In the genomic region with DNA sequence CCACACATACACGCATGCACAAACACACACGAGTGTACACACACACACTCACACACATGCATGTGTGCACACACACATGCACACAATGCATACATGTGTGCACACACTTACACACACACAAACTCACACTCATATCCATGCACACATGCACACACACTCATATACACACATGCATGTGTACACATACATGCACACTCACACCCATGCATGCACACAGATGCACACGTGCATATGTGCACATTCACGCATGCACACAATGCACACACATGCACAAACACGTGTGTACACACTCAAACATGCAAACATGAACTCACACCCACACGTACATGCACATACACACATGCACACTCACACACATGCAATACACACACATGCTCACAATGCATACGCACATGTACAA, we compare ENCODE assay signal across 24 mouse cellular contexts. TPM values are rescaled to one million over a fixed set of nuclear protein-coding genes. Genes with fewer than 3 reads are reported as not detected.
A peak's percentile ranks its signal among the peaks of the same experiment; 100 is the strongest.
DNase-seq lines count a peak whose midpoint lies in the region; ATAC-seq and TF ChIP-seq lines count a peak whose summit lies in the region.
"Had no signal": no experiment of that assay in that cellular context is flagged by ENCODE, and none has a peak within 500 bp of the region (broad histone marks: within the 10 kb centered on the region; RNA-seq: fewer than 3 reads in every experiment).

No protein-coding gene starts in this region.

- no peak for TF ChIP-seq POLR2A in MEL (IDR thresholded peaks at IDR 0.05; ENCODE audit: control insufficient read depth in 1 of 2, insufficient read depth in 1 of 2, low read depth in 1 of 2, low read length in 2 of 2, poor library complexity in 1 of 2)

- peaks cover 14% of the 10 kb centered on the region for H3K9me3 ChIP-seq in megakaryocyte, embryonic 14.5 days
- no peaks in the 10 kb centered on the region for H3K9me3 ChIP-seq in MEL (replicated peaks; ENCODE audit: insufficient read depth, low read length)

- no peaks in the 10 kb centered on the region for H3K36me3 ChIP-seq in megakaryocyte, embryonic 14.5 days (replicated peaks; ENCODE audit: low read length)
- peaks cover 0 to 6% of the 10 kb centered on the region in 2 experiments; a peak in 2 of 4 replicates for H3K36me3 ChIP-seq in MEL (ENCODE audit: control insufficient read depth in 1 of 2, insufficient read depth in 2 of 2, low read length in 2 of 2)
- H3K36me3 ChIP-seq: G1E had no signal

- H3K27ac ChIP-seq in layer of hippocampus, adult 2 months, result peak overlapping the region; percentile 77
- H3K27ac ChIP-seq in MEL (ENCODE audit: control insufficient read depth, low read depth, low read length), result no peak overlapping the region

- no peak for ATAC-seq in megakaryocyte, adult 5-6 weeks (ENCODE audit: poor library complexity, severe bottlenecking)
- ATAC-seq: activated CD4-positive, CD25-positive, alpha-beta regulatory T cell, adult 4 months; CD4-positive, CD25-positive, alpha-beta regulatory T cell, adult 4 months; Patski had no signal

- H3K4me1 ChIP-seq in megakaryocyte, embryonic 14.5 days, result peaks cover 53% of the 10 kb centered on the region
- H3K4me1 ChIP-seq in MEL (ENCODE audit: control insufficient read depth in 1 of 2, insufficient read depth in 2 of 2, low read length in 2 of 2), result peaks cover 0 to 13% of the 10 kb centered on the region in 2 experiments; a peak in 2 of 4 replicates

- TF ChIP-seq EP300 in MEL (IDR thresholded peaks at IDR 0.05; ENCODE audit: low read depth in 1 of 2, low read length in 2 of 2), result no peak

- no peak for DNase-seq in layer of hippocampus, adult 2 months (ENCODE audit: low spot score in 2 of 2)
- DNase-seq in layer of hippocampus, adult 9-10 months (ENCODE audit: low spot score), result no peak
- DNase-seq in MEL (ENCODE audit: low read depth, low spot score), result no peak
- no peak for DNase-seq in cerebellum, adult 11 months
- DNase-seq: adrenal gland, adult 2 months; adrenal gland, adult 8-10 months; adrenal gland, postnatal 10 days; adrenal gland, postnatal 14 days; adrenal gland, postnatal 25 days; adrenal gland, postnatal 36 days; B cell, adult 2 months; cerebellum, adult 11-12 months; cerebellum, adult 18-20 months; cerebellum, adult 2 months; cerebellum, adult 8-10 months had no signal

- TF ChIP-seq CTCF in layer of hippocampus, adult 2 months (conservative IDR thresholded peaks at IDR 0.05), result no peak
- no peak for TF ChIP-seq CTCF in MEL (IDR thresholded peaks at IDR 0.05 in 2 of 3, conservative IDR thresholded peaks at IDR 0.05 in 1 of 3; ENCODE audit: control insufficient read depth in 1 of 3, insufficient read depth in 1 of 3, low read depth in 2 of 3, low read length in 3 of 3, poor library complexity in 1 of 3, severe bottlenecking in 1 of 3)

- no peak overlapping the region for H3K4me3 ChIP-seq in layer of hippocampus, adult 2 months
- H3K4me3 ChIP-seq in megakaryocyte, embryonic 14.5 days (replicated peaks), result peak overlapping the region; percentile 66
- no peak overlapping the region for H3K4me3 ChIP-seq in MEL (ENCODE audit: control insufficient read depth in 1 of 2, insufficient read depth in 1 of 2, low read depth in 2 of 2, low read length in 2 of 2)

- no peak for TF ChIP-seq RAD21 in MEL (IDR thresholded peaks at IDR 0.05; ENCODE audit: low read depth, low read length)

- no peak overlapping the region for H3K9ac ChIP-seq in MEL (ENCODE audit: control insufficient read depth, low read depth, low read length, poor library complexity, severe bottlenecking)

- H3K79me2 ChIP-seq in MEL (ENCODE audit: control insufficient read depth, insufficient read depth, low read length, poor library complexity), result no peaks in the 10 kb centered on the region

- H3K27me3 ChIP-seq in megakaryocyte, embryonic 14.5 days (replicated peaks), result peaks cover 73% of the 10 kb centered on the region
- no peaks in the 10 kb centered on the region; a peak in 2 of 4 replicates for H3K27me3 ChIP-seq in MEL (ENCODE audit: control insufficient read depth in 1 of 2, insufficient read depth in 2 of 2, low read length in 2 of 2)
- H3K27me3 ChIP-seq: CH12.LX, Patski had no signal

TF ChIP-seq in MEL, 35 proteins besides CTCF, POLR2A, EP300 and RAD21:
- TF ChIP-seq CHD1 (IDR thresholded peaks at IDR 0.05; ENCODE audit: low read depth, low read length), result no peak
- no peak for TF ChIP-seq KAT2A (conservative IDR thresholded peaks at IDR 0.05; ENCODE audit: low read depth, low read length)
- no peak for TF ChIP-seq USF1 (IDR thresholded peaks at IDR 0.05; ENCODE audit: low read depth, low read length)
- no peak for TF ChIP-seq TCF12 (IDR thresholded peaks at IDR 0.05; ENCODE audit: low read depth, low read length)
- TF ChIP-seq POLR2AphosphoS5 (IDR thresholded peaks at IDR 0.05; ENCODE audit: borderline replicate concordance, low read depth, low read length), result 0 out of 2 replicates have a peak, but pooled peaks have one; percentile 86
TF ChIP-seq in MEL: peak in this region for 1.

RNA-seq across cellular contexts. Expression of a gene that starts 6.1 kb away (rescaled TPM):
- under 1 TPM in 1 of 2 experiments, not detected in 1; 0.39 TPM for total RNA-seq in layer of hippocampus, adult 2 months (2021)
- polyA plus RNA-seq in megakaryocyte, embryonic 14.5 days (2012; ENCODE audit: insufficient read depth, low replicate concordance), result not detected in 2 replicates
- total RNA-seq in megakaryocyte, adult 5-6 weeks (2015), result not detected in 2 replicates
- not detected in 2 replicates for total RNA-seq in megakaryocyte, adult 5-6 weeks (2017)
- total RNA-seq in MEL (2012; rRNA removed), result not detected in 2 replicates
- under 1 TPM in 1 of 2 experiments, not detected in 1; 0.25 TPM for polyA plus RNA-seq in MEL (2012; ENCODE audit: insufficient read depth in 1 of 2, insufficient read length in 2 of 2, low read depth in 1 of 2, low replicate concordance in 2 of 2, missing spikeins in 1 of 2)
- total RNA-seq: CH12.LX, ES-E14, G1E had no signal
- polyA plus RNA-seq: activated CD4-positive, CD25-positive, alpha-beta regulatory T cell, adult 4 months; adrenal gland, adult 2 months; C2C12; CD4-positive, CD25-positive, alpha-beta regulatory T cell, adult 4 months; G1E had no signal

RNA-seq across cellular contexts. Expression of a gene that starts 8.5 kb away (rescaled TPM):
- 10 to 100 TPM; 91.9 to 96.6 TPM for total RNA-seq in layer of hippocampus, adult 2 months (2021)
- polyA plus RNA-seq in megakaryocyte, embryonic 14.5 days (2012; ENCODE audit: insufficient read depth, low replicate concordance), result 13.3 and 20.9 TPM in 2 replicates
- total RNA-seq in megakaryocyte, adult 5-6 weeks (2015), result 0.05 TPM in 1 of 2 replicates, not detected in the other
- not detected in 2 replicates for total RNA-seq in megakaryocyte, adult 5-6 weeks (2017)
- 0.26 and 0.69 TPM in 2 replicates for total RNA-seq in MEL (2012; rRNA removed)
- 1 to 10 TPM in 1 of 2 experiments, not detected in 1; 4.5 TPM for polyA plus RNA-seq in MEL (2012; ENCODE audit: insufficient read depth in 1 of 2, insufficient read length in 2 of 2, low read depth in 1 of 2, low replicate concordance in 2 of 2, missing spikeins in 1 of 2)
- polyA plus RNA-seq: C2C12 had no signal

RNA-seq across cellular contexts. Expression of a gene that starts 27.6 kb away (rescaled TPM):
- 10 to 100 TPM; 36.8 to 37.2 TPM for total RNA-seq in layer of hippocampus, adult 2 months (2021)
- polyA plus RNA-seq in megakaryocyte, embryonic 14.5 days (2012; ENCODE audit: insufficient read depth, low replicate concordance), result 23.6 and 74.7 TPM in 2 replicates
- 7.7 and 7.9 TPM in 2 replicates for total RNA-seq in megakaryocyte, adult 5-6 weeks (2015)
- total RNA-seq in megakaryocyte, adult 5-6 weeks (2017), result 21.3 and 22.6 TPM in 2 replicates
- 73.8 and 74.8 TPM in 2 replicates for total RNA-seq in MEL (2012; rRNA removed)
- polyA plus RNA-seq in MEL (2012; ENCODE audit: insufficient read depth in 1 of 2, insufficient read length in 2 of 2, low read depth in 1 of 2, low replicate concordance in 2 of 2, missing spikeins in 1 of 2), result 10 to 100 TPM in 1 of 2 experiments, not detected in 1; 99.9 TPM

RNA-seq across cellular contexts. Expression of a gene that starts 27.7 kb away (rescaled TPM):
- total RNA-seq in layer of hippocampus, adult 2 months (2021), result 10 to 100 TPM; 23.7 to 28.0 TPM
- 30.9 and 35.5 TPM in 2 replicates for polyA plus RNA-seq in megakaryocyte, embryonic 14.5 days (2012; ENCODE audit: insufficient read depth, low replicate concordance)
- 1.5 and 3.0 TPM in 2 replicates for total RNA-seq in megakaryocyte, adult 5-6 weeks (2015)
- 2.2 and 3.2 TPM in 2 replicates for total RNA-seq in megakaryocyte, adult 5-6 weeks (2017)
- total RNA-seq in MEL (2012; rRNA removed), result 14.0 and 18.1 TPM in 2 replicates
- polyA plus RNA-seq in MEL (2012; ENCODE audit: insufficient read depth in 1 of 2, insufficient read length in 2 of 2, low read depth in 1 of 2, low replicate concordance in 2 of 2, missing spikeins in 1 of 2), result 10 to 100 TPM in 1 of 2 experiments, not detected in 1; 22.1 TPM

RNA-seq across cellular contexts. Expression of a gene that starts 51.3 kb away (rescaled TPM):
- total RNA-seq in layer of hippocampus, adult 2 months (2021), result 1 to 10 TPM in 1 of 2 experiments, under 1 TPM in 1; 1.00 to 1.2 TPM
- polyA plus RNA-seq in megakaryocyte, embryonic 14.5 days (2012; ENCODE audit: insufficient read depth, low replicate concordance), result 0.94 and 5.8 TPM in 2 replicates
- 0.18 and 0.98 TPM in 2 replicates for total RNA-seq in megakaryocyte, adult 5-6 weeks (2015)
- 0.11 and 0.45 TPM in 2 replicates for total RNA-seq in megakaryocyte, adult 5-6 weeks (2017)
- 0.62 and 1.1 TPM in 2 replicates for total RNA-seq in MEL (2012; rRNA removed)
- 1 to 10 TPM in 1 of 2 experiments, not detected in 1; 2.2 TPM for polyA plus RNA-seq in MEL (2012; ENCODE audit: insufficient read depth in 1 of 2, insufficient read length in 2 of 2, low read depth in 1 of 2, low replicate concordance in 2 of 2, missing spikeins in 1 of 2)
- total RNA-seq: ES-E14 had no signal

Comparison
In these comparisons a context has a peak if more than half of its experiments do, and no peak if none do; other contexts are left out.
1. RNA of a gene that starts 8.5 kb away (total RNA-seq): 91.9 to 96.6 TPM in layer of hippocampus, adult 2 months; 0.26 to 0.69 TPM in MEL and 0.05 TPM in megakaryocyte, adult 5-6 weeks; every median in the first group is over 10 times any median in the second.